Mouse (Mus musculus): ENCODE results near the gene Scamp4. TPM values are rescaled to one million over a fixed set of nuclear protein-coding genes. Genes with fewer than 3 reads are reported as not detected.

Gene Scamp4
- 54.3 and 79.2 TPM in 2 replicates for polyA plus RNA-seq (2015; fragmentation: Nextera tagmentation; extraction: Ambion mirVana)

GRCm38 (mm10) chr10:80602698-80603325, at the start of gene Scamp4, which contains the start of gene Adat3:
TSS of gene Scamp4 (plus strand) at chr10:80602872.
TSS of gene Adat3 (plus strand) at chr10:80602880.

GRCm38 (mm10) chr10:80561116-80561944, 41.3 kb upstream of the Scamp4 start, which contains the start of gene Rexo1:
TSS of gene Rexo1 (minus strand) at chr10:80561560.

GRCm38 (mm10) chr10:80577195-80578130, 25.2 kb upstream of the Scamp4 start, which contains the start of gene Klf16:
TSS of gene Klf16 (minus strand) at chr10:80577321.

GRCm38 (mm10) chr10:80589879-80590854, 12.5 kb upstream of the Scamp4 start, which contains the start of gene Abhd17a:
TSS of gene Abhd17a (minus strand) at chr10:80590341.

GRCm38 (mm10) chr10:80605721-80606120, 3.0 kb downstream of the Scamp4 start, which contains the start of gene Gm49322:
TSS of gene Gm49322 (plus strand) at chr10:80606021.

GRCm38 (mm10) chr10:80622661-80623456, 20.2 kb downstream of the Scamp4 start, which contains the start of gene Csnk1g2:
TSS of gene Csnk1g2 (plus strand) at chr10:80622838.

GRCm38 (mm10) chr10:80656863-80657623, 54.4 kb downstream of the Scamp4 start, which contains the start of gene Btbd2:
TSS of gene Btbd2 (minus strand) at chr10:80657071.

Small RNA genes lying within 50 kb of the gene (microRNA-seq; reads per million reads assigned to microRNA genes)
- gene Mir6912 (ENCODE audit: borderline replicate concordance, insufficient number of aligned reads): not detected

Other genes with a start within 250 kb of the Scamp4 start
- gene Plk5, start 246.4 kb upstream of the Scamp4 start, polyA plus RNA-seq (2015; fragmentation: Nextera tagmentation; extraction: Ambion mirVana): 0.26 TPM in 1 of 2 replicates, not detected in the other
- gene Mex3d, start 215.2 kb upstream of the Scamp4 start, polyA plus RNA-seq (2015; fragmentation: Nextera tagmentation; extraction: Ambion mirVana): 6.5 and 7.7 TPM in 2 replicates
- gene Mbd3, start 203.3 kb upstream of the Scamp4 start, polyA plus RNA-seq (2015; fragmentation: Nextera tagmentation; extraction: Ambion mirVana): 90.1 and 97.9 TPM in 2 replicates
- 1,129 and 1,245 TPM in 2 replicates for gene Uqcr11, start 196.0 kb upstream of the Scamp4 start, polyA plus RNA-seq (2015; fragmentation: Nextera tagmentation; extraction: Ambion mirVana)
- gene Tcf3, start 169.2 kb upstream of the Scamp4 start, polyA plus RNA-seq (2015; fragmentation: Nextera tagmentation; extraction: Ambion mirVana): 49.3 and 57.5 TPM in 2 replicates
- not detected in 2 replicates for gene Onecut3, start 108.0 kb upstream of the Scamp4 start, polyA plus RNA-seq (2015; fragmentation: Nextera tagmentation; extraction: Ambion mirVana)
- 0.61 and 0.94 TPM in 2 replicates for gene Atp8b3, start 63.7 kb upstream of the Scamp4 start, polyA plus RNA-seq (2015; fragmentation: Nextera tagmentation; extraction: Ambion mirVana)
- gene Rexo1, start 41.3 kb upstream of the Scamp4 start, polyA plus RNA-seq (2015; fragmentation: Nextera tagmentation; extraction: Ambion mirVana): 11.2 and 20.1 TPM in 2 replicates
- gene Klf16, start 25.6 kb upstream of the Scamp4 start, polyA plus RNA-seq (2015; fragmentation: Nextera tagmentation; extraction: Ambion mirVana): 7.9 and 8.0 TPM in 2 replicates
- 102 and 134 TPM in 2 replicates for gene Abhd17a, start 12.5 kb upstream of the Scamp4 start, polyA plus RNA-seq (2015; fragmentation: Nextera tagmentation; extraction: Ambion mirVana)
- gene Adat3, start within 50 bp of the Scamp4 start, polyA plus RNA-seq (2015; fragmentation: Nextera tagmentation; extraction: Ambion mirVana): 1.7 and 4.1 TPM in 2 replicates
- 0.65 and 0.98 TPM in 2 replicates for gene Gm49322, start 3.1 kb downstream of the Scamp4 start, polyA plus RNA-seq (2015; fragmentation: Nextera tagmentation; extraction: Ambion mirVana)
- gene Csnk1g2, start 20.0 kb downstream of the Scamp4 start, polyA plus RNA-seq (2015; fragmentation: Nextera tagmentation; extraction: Ambion mirVana): 102 and 121 TPM in 2 replicates
- 50.2 and 59.5 TPM in 2 replicates for gene Btbd2, start 54.2 kb downstream of the Scamp4 start, polyA plus RNA-seq (2015; fragmentation: Nextera tagmentation; extraction: Ambion mirVana)
- 42.1 and 50.3 TPM in 2 replicates for gene Mknk2, start 75.2 kb downstream of the Scamp4 start, polyA plus RNA-seq (2015; fragmentation: Nextera tagmentation; extraction: Ambion mirVana)
- 18.3 and 26.4 TPM in 2 replicates for gene Mob3a, start 99.1 kb downstream of the Scamp4 start, polyA plus RNA-seq (2015; fragmentation: Nextera tagmentation; extraction: Ambion mirVana)
- 20.7 and 36.4 TPM in 2 replicates for gene Izumo4, start 99.3 kb downstream of the Scamp4 start, polyA plus RNA-seq (2015; fragmentation: Nextera tagmentation; extraction: Ambion mirVana)
- 42.5 and 53.7 TPM in 2 replicates for gene Ap3d1, start 139.4 kb downstream of the Scamp4 start, polyA plus RNA-seq (2015; fragmentation: Nextera tagmentation; extraction: Ambion mirVana)
- gene Dot1l, start 152.3 kb downstream of the Scamp4 start, polyA plus RNA-seq (2015; fragmentation: Nextera tagmentation; extraction: Ambion mirVana): 6.1 and 11.7 TPM in 2 replicates
- gene Sf3a2, start 195.3 kb downstream of the Scamp4 start, polyA plus RNA-seq (2015; fragmentation: Nextera tagmentation; extraction: Ambion mirVana): 40.1 and 44.3 TPM in 2 replicates
- gene Plekhj1, start 195.8 kb downstream of the Scamp4 start, polyA plus RNA-seq (2015; fragmentation: Nextera tagmentation; extraction: Ambion mirVana): 108 and 114 TPM in 2 replicates
- 0.10 and 0.13 TPM in 2 replicates for gene Amh, start 202.4 kb downstream of the Scamp4 start, polyA plus RNA-seq (2015; fragmentation: Nextera tagmentation; extraction: Ambion mirVana)
- 5.0 and 9.2 TPM in 2 replicates for gene Jsrp1, start 210.6 kb downstream of the Scamp4 start, polyA plus RNA-seq (2015; fragmentation: Nextera tagmentation; extraction: Ambion mirVana)
- 1,421 and 1,451 TPM in 2 replicates for gene Oaz1, start 223.8 kb downstream of the Scamp4 start, polyA plus RNA-seq (2015; fragmentation: Nextera tagmentation; extraction: Ambion mirVana)
- 0.48 and 0.68 TPM in 2 replicates for gene Lingo3, start 241.2 kb downstream of the Scamp4 start, polyA plus RNA-seq (2015; fragmentation: Nextera tagmentation; extraction: Ambion mirVana)

All from adrenal gland, postnatal 0 days (tissue).